ENCODE assay signal across 12 mouse cellular contexts in the genomic region with DNA sequence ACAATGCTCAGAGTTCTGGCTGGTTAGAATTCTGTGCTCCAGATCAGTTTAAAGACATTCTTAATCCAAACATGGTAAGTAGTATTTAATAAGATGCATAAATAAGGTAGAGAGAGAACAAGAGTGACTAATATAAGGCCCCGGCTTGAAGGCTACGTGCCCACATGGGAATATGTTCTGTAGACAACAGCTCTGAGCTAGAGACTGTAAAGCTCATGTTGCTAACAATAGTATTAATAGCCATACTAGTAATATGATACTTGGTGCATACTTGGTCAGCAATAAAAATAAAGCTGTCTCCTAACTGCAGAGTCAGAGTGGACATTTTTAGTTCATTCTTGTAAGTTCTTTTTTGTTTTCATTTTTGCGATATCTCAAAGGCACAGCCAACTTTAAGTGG.
"Had no signal": no experiment of that assay in that cellular context is flagged by ENCODE, and none has a peak within 500 bp of the region (broad histone marks: within the 10 kb centered on the region; RNA-seq: fewer than 3 reads in every experiment).

No protein-coding gene starts in this region.

- H3K36me3 ChIP-seq: liver, embryonic 13.5 days; lung, embryonic 15.5 days; midbrain, embryonic 12.5 days; neural tube, embryonic 15.5 days had no signal

- H3K9me3 ChIP-seq: liver, embryonic 13.5 days; lung, embryonic 15.5 days; midbrain, embryonic 12.5 days; neural tube, embryonic 15.5 days had no signal

- H3K4me1 ChIP-seq: lung, embryonic 15.5 days; midbrain, embryonic 12.5 days; neural tube, embryonic 15.5 days had no signal

- H3K9ac ChIP-seq: liver, embryonic 13.5 days; liver, postnatal 0 days; lung, embryonic 15.5 days; midbrain, embryonic 12.5 days; neural tube, embryonic 15.5 days had no signal

- ATAC-seq: liver, postnatal 0 days had no signal

- H3K4me3 ChIP-seq: layer of hippocampus, adult 2 months; liver, embryonic 13.5 days; lung, embryonic 15.5 days; midbrain, embryonic 12.5 days; neural tube, embryonic 15.5 days had no signal

- DNase-seq: kidney, adult 8-10 months; kidney, postnatal 4 days; liver; liver, embryonic 13.5 days; liver, postnatal 0 days; lung, postnatal 14 days; thymus, postnatal 4 days had no signal

- H3K27me3 ChIP-seq: liver, embryonic 13.5 days; lung, embryonic 15.5 days; midbrain, embryonic 12.5 days; neural tube, embryonic 15.5 days had no signal

- H3K27ac ChIP-seq: layer of hippocampus, adult 2 months; liver, embryonic 13.5 days; lung, embryonic 15.5 days; midbrain, embryonic 12.5 days; neural tube, embryonic 15.5 days; stomach, postnatal 0 days had no signal

- H3K4me2 ChIP-seq: liver, embryonic 13.5 days; lung, embryonic 15.5 days; midbrain, embryonic 12.5 days; neural tube, embryonic 15.5 days had no signal
